Mouse (Mus musculus) cerebellum, postnatal 36 days (tissue): ENCODE results near the gene Nrg3.
"Not testable (repeated sequence)": the region's sequence is repeated elsewhere in the genome, so short reads cannot be mapped to it uniquely, and the experiment has no call there.

Source experiments
- DNase-seq, 2 experiments: peaks; one replicate each; pipeline ENCODE4 v3.0.0; 2021 to 2022; ENCODE audit warnings: mixed read lengths in 2 of 2

Gene Nrg3

GRCm38 (mm10) chr14:38597735-38598134 is 875.2 kb downstream of the Nrg3 start:
- no peak for DNase-seq

- no peak for DNase-seq
Measured at GRCm38 (mm10) chr14:38594297-38594696, 878.6 kb downstream of the Nrg3 start.

GRCm38 (mm10) chr14:38576796-38577195 is 896.1 kb downstream of the Nrg3 start:
- no peak for DNase-seq

- no peak for DNase-seq
Measured at GRCm38 (mm10) chr14:38568184-38568583, 904.7 kb downstream of the Nrg3 start.

DNA sequence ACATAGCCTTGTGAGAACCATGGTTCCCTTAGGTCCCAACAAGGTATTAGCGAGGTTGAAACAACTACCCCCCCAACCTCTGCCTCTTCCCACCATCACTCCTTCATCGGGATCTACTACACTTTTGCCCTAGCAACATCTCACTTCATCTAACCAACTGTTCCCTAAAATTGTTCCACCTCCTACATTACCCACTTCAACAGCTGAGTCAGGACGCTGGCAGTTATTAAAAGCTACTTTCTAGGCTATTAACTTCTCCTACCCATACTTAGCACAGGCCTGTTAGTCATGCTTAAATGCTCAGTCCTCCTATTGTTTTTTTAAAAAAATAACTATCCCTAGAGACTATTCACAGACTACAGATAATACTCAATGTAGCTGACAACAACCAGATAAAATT is 906.7 kb downstream of the Nrg3 start:
- no peak for DNase-seq

DNA sequence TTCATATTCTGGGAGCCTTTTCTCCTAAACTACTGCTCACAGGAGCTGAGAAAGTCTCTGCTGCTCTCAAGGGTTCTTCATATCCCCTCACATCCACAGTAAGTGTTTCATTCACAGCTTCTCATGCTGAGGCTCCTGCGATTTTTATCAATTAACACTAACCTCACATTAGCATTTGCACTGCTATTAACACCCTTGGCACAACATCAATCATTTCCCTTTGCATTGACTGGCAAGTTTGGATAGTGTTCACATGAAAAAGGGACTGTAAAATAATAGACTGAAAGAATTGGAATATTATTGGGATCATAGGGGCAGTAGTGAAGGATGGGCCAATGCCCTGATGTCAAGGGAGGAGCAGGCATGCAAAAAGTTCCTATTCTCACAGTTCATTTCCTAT is 918.3 kb downstream of the Nrg3 start:
- no peak for DNase-seq

DNA sequence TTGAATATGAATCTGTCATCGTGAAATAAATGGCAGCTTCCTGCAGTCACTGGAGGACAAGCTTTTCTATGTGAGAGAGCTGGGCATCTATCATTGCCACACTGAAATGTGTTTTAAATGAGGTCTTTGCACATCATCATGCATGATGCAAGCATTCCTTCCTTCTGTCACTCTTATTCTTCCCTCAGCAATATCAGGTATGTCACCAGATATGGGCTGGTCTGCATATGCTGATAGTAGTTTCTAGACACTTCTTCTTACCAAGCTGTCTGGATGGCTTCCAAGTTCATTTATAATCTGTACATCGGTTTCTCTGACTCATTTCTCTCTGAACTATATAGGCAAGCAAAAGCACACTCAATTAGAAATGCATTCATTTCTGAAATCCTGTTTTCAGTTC is 925.6 kb downstream of the Nrg3 start:
- DNase-seq, result no peak

- DNase-seq, result no peak
Measured at GRCm38 (mm10) chr14:38535181-38535580, 937.7 kb downstream of the Nrg3 start.

DNA sequence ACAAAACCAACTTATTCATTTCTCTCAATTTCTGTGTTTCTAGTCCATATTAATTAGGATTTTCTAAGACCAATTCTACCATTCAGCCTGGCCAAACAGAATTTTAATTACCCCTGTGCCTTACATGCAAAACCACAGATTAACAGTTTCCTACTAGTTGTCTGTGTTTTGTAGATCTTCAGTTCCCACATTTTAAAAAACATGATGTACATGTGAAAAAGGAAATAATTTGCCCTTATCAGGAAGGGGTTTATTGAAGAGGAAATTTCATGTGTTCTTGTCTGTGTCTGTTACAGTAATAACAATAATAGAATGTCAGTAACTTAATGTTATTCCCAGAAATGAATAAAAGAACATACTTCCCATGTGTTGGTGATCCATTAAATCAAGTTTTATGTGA is 939.4 kb downstream of the Nrg3 start:
- no peak for DNase-seq

GRCm38 (mm10) chr14:38516232-38516631 is 956.7 kb downstream of the Nrg3 start:
- no peak for DNase-seq

DNA sequence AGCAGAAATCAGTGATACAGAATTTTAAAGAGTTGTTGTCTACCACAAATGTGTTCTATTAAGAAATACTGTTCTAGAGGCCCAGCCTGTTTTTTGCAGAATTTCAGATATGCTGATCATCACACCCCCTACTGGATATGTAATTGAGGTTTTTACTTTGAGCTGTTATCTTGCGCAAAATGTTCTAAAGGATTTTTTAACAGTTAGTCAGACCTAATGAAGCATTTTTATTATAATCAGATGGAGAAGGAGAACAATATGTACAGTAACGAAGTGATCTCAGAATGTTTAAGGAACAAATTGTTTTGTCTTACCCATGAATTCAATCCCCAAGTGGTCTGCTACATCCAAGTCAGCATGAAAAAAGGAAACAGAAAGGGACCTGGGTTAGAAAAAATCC is 963.9 kb downstream of the Nrg3 start:
- DNase-seq, result no peak

DNA sequence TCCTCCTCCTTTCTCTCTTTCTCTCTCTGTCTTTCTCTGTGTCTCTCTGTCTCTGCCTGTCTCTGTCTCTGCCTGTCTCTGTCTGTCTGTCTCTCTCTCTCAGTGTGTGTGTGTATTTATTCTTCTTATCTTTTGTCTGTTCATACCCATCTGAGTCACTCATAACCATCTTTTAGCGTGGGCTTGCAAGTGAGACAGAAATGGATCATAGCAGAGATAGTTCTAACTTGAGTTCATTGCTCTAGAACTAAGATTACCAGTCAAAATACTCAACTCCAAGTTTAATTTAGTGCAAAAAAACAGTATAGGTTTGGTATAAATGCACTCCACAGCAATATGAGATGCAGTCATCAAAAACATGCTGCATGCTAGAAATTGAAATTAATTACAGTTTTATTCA is 977.9 kb downstream of the Nrg3 start:
- DNase-seq, result no peak

DNA sequence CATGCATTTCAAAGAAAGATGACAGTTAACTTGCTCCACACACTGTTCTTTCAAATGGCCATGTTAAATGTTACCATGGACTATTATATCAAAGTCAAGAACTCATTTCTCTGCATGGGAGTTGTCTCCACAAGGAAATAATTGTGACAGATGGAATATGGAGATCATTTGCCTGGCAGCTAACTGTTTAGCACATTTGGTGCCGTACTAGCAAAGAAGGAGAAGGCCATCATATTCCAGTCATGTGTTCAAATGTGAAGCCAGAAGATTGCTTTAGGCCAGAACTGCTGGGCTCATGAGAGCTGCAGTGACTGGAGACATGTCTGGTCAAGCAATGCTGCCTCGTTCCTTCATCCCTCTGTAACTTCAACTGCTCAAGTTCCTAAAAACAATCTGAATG is 1025.8 kb downstream of the Nrg3 start:
- DNase-seq, result no peak

- no peak for DNase-seq
Measured at GRCm38 (mm10) chr14:38444788-38445187, 1028.1 kb downstream of the Nrg3 start.

DNA sequence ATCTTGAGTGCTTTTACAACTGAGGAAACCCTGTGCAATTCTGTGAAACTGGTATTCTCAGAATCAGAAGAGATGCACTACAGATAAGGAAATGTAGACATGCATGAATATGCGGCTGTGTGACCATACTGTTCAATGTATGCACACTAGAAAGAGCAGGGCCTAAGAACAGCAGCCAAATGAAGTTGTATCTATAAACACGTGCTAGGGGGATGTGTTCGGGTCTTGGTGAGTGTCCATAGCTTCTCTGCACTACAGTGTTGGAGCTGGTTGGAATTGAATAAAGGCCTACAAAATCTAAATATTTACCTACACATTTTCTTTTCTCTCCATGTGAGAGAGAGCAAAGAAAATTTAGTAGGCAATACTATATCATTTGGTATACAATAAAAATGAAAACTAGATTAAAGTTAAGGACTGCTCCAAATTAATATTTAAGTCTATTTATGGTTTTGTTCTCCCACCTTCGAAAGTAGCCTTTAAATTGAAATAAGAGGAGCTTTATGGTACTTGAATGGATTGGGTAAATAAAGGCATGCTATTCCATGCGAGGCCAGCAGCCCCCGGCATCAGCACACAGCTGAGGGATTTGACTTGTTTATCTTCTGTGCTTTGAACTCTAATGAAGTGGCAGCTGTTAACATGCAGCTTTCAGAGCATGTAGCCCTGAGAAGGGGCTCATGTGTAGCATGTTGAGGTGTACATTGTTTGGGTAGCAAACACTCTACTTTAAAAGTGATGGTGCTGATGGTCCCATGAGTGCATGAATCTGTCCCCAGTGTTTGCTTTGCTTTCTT is 1038.9 kb downstream of the Nrg3 start:
- DNase-seq, result no peak

- no peak for DNase-seq
Measured at GRCm38 (mm10) chr14:38374660-38375059, 1098.2 kb downstream of the Nrg3 start.

DNA sequence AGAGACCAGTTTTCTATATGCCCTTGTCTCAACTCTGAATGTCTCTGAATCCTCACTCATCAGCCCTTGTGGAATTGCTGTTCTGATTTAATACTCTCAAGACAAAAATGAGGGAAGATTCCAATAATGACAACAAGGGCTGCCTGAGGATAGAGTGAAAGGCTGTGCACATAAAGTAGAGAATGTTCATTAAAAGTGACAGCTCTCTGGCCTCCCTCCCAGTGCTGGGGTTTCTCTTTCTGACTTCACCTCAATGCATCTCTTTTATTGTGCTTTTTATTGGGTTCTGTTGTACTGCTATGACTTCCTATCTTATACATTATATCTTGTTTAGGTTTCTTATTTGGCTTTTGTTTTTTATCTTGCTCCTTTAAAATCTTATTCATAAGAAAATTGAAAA is 1131.9 kb downstream of the Nrg3 start:
- no peak for DNase-seq

GRCm38 (mm10) chr14:38322841-38323240 is 1150.0 kb downstream of the Nrg3 start:
- DNase-seq, result not testable (repeated sequence)

GRCm38 (mm10) chr14:38320619-38321340 is 1152.1 kb downstream of the Nrg3 start:
- no peak for DNase-seq
